Mouse (Mus musculus) ovary, postnatal 36 days (tissue): ENCODE measurements around the gene Rad23b.
"Not testable (repeated sequence)": the region's sequence is repeated elsewhere in the genome, so short reads cannot be mapped to it uniquely, and the experiment has no call there.

ENCODE experiments used
- DNase-seq: peaks from one replicate; pipeline ENCODE4 v3.0.0; 2022; ENCODE audit warnings: low spot score, mixed read lengths

Rad23b gene

DNA sequence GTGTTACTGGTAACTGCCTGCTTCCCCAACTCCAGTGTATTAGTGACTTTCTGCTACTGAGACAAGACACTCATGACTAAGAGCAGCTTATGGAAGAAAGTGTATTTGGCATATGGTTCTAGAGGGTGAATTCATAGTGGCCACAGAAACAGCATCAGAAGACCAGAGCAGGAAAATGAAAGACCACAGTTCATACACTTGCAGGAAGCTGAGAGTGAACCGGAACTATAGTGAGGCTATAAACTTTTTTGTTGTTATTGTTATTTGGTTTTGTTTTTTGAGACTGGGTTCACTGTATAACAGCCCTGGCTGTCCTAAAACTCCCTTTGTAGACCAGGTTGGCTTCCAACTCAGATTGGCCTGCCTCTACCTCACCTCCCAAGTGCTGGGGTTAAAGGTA lies 6.0 kb downstream of the Rad23b start:
- no peak for DNase-seq

DNA sequence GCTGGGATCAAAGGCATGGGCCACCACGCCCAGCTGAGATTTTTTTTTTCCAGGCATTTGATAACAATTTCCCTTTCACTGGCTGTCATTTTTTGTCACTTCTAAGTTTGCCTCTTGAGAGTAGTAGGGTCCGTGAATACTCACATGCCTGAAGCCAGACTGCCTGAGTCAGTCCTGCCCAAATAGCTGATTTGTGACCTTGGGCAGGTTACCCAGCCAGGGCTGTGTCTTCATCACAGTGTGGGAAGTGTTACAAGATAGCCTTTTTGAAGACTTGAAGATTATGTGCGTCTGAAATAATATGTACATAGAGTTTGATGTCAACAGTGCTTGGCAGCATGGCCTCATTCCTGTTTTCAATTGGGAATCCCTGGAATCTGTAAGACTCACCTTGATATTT lies 6.9 kb downstream of the Rad23b start:
- no peak for DNase-seq

DNA sequence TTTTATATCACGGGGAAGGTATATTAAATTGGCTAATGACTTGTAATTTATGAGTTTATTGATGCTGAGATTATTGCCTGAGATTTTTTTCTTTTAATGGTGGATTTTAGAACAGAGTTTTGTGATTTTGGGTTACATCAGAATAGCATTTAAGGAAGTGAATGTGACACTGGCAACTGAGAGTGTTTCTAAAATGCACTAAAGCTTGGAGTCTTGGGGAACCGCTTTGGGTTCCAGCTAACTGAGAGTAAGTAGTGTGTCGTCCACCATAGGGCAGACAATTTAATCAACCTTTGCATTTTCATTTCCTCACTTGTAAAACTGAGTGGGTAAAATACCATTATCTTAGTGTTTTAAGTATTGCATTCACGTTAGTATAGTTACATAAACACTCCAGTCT lies 14.0 kb downstream of the Rad23b start:
- DNase-seq: no peak

DNA sequence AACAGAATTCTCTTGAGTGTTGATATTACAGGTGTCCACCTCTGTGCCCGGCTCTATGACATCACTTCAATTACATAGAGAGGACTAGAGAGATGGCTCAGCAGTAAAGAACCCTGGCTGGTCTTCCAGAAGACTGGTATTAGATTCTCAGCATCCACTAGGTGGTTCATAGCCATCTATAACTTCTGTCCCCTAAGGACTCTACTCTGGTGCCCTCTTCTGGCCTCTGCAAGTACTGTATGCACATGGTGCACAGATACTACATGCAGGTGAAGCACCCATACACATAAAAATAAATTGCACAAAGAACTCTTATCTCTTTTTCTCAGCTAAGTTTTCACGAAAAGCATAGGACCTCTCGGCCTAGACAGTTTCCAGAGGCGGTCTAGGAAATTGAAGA lies 14.5 kb downstream of the Rad23b start:
- no peak for DNase-seq

DNA sequence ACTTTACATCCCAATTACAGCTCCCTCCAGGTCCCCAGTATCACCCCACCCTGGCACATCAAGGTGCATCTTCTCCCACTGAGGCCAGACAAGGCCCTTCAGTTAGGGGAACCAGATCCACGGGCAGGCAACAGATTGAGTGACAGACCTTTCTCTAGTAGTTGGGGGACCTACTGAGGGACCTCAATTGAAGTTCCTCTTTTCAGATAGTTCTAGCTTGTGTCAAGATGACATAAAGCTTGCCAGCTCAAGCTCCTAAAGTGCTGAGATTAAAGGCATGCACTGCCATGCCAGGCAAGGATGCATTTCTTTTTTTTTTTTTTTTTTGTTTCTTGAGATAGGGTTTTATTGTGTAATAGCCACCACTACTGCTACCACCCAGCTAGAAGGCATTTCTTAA lies 16.2 kb downstream of the Rad23b start:
- DNase-seq: no peak

DNA sequence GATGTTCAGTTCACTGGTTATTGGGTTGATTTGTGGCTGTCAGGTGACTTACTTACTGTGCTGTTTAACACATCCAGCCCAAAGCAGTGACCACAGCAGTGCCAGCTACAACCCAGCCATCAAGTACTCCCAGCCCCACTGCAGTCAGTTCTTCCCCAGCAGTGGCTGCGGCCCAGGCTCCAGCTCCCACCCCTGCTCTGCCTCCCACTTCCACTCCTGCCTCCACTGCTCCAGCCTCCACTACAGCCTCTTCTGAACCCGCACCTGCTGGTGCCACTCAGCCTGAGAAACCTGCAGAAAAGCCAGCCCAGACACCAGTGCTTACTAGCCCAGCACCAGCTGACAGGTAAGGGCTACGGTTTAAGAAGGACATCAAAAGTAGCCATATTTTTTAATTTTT lies 20.3 kb downstream of the Rad23b start:
- DNase-seq: no peak

DNA sequence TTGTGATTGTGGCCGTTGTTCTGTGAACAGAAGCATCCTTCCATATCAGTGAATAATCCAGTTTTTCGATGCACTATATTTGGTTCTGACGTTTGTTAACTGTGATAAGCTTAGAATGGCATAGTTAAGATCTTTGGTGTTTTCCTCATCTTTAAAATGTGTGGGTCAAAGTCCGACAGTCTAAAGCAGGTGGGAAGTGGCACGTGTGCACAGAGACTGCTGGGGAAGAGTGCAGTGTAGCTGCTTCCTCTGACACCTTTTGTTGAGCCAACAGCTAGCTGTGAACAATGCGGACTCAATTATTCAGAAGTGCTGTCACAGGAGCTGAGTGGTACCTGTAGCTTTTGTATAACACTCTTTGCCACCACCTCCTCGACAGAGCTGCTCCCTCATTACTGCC lies 21.5 kb downstream of the Rad23b start:
- no peak for DNase-seq

DNA sequence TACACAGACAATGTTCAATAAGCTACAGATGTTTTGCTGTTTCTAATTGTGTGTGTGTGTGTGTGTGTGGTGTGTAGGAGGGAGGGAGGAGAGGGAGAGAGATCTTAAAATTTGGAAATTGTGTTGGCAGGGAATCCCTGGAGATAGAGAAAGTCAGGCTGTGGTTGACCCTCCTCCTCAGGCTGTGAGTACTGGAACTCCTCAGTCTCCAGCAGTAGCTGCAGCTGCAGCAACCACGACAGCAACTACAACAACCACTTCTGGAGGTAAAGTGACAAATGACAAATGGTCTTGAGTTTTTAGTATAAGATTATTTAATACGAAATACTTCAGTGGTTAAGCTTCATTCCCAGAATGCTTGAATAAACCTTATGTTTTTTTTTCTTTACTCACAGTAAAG lies 32.5 kb downstream of the Rad23b start:
- no peak for DNase-seq

DNA sequence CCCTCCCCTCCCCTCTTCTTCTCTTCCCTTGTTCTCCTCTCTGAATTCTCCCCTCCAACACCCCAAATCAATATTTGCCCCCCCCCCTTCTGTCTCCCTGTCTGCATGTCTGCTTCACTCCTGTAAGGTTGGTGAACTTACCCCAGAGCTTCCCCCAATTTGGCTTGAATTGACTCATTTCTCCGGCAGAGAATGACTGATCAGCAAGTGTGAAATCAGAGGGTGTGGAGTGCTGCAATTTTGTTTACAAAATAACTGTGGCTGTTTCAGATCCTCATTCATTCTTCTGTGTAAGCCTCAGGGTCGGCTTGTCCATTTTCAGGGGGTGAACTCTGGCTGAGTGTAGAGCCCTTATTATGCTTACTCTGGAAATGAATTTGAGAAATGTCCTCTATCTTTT lies 36.9 kb downstream of the Rad23b start:
- no peak for DNase-seq

DNA sequence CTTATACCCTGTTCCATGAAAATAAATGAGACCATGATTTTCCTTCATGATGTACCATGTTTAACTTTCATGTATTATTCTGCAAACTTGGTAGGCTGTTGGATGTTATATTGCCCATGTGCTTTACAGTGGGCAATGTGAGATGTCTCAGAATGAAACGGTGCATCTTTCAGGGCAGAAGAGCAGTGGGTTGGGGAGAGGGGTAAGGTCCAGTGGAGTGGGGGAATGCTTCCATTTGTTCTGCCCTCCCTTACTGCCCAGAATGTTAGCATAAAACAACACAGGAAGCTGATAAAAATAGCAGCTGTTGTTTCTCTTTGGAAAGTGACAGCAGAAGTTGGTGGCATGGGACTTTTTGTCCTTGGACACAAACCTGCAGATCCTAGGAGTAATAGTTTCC lies 41.6 kb downstream of the Rad23b start:
- no peak for DNase-seq

DNA sequence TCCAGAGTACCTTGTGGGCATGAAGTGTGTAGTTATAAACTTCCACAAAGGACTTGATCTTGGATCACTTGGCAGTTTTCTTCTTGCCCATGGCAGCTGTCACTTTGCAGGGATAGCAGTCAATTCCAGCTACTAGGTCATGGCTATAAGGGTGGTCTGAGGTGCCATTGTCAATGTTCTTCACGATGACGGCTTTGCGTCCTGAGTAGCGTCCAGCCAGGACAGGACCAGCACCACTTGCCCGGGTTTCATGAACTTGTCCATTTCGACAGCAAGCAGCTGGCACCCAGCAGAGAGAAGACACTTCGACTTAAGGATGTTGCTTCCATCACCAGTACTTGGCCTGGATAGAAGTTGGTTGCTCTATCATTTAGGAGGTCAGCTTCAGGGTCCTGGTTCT lies 42.6 kb downstream of the Rad23b start:
- no peak for DNase-seq

DNA sequence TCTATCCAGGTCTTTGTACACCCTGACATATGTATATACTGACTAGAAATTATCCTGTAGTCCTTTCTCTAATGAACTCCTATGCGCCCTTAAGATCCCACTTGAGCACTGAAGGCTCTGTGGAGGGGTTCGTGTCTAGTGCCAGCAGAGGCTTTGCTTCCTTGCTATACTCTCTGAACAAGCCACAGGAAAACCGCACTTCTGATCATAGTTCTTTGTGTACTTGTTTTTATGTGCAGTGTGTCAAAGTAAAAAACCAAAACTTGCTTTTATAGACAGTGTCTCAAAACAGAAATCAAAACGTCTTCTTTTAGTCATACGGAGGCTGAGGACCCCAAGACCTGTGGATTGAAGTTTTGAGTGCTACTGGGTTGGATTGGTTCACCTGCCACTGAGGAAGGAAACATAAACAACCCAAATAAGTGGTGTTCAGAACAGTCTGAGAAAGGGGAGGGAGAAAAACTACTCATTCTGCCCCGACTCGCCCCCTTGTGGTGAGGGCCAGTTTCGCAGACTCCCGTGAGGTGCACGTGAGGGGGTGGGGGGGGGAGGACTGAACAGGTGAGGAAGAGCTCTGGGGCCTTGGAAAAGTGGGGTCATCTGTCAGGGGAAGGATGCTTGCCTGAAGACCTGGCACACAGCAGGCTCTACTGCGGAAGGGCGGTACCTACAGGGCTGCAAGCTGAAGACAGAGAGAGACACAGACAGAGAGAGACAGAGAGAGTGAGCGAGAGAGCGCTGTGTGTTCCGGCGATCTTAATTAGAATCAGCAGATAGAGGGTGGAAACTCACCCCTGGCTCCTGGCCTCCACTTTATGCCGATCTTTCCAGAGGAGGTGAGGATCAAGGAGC lies 48.3 kb downstream of the Rad23b start:
- DNase-seq: peak; percentile 32

DNA sequence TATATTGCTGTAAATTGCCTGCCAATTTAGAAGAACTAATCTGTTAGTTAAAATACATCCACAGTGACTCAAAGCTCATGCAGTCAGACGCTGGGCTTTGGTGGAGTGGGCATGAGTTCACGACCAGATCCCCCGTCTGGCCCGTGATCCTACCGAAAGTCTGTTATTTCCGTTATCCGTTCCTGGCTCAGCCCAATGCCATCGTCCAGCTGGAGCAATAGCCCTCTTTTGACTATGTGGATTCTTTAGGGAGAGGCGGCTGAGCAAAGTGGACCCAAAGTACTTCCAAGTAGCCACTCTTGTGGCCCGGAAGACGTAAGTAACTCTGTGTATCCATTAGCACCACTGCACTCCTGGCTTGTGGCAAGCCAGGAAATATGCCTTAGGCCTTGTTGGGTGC lies 49.1 kb downstream of the Rad23b start:
- no peak for DNase-seq

DNA sequence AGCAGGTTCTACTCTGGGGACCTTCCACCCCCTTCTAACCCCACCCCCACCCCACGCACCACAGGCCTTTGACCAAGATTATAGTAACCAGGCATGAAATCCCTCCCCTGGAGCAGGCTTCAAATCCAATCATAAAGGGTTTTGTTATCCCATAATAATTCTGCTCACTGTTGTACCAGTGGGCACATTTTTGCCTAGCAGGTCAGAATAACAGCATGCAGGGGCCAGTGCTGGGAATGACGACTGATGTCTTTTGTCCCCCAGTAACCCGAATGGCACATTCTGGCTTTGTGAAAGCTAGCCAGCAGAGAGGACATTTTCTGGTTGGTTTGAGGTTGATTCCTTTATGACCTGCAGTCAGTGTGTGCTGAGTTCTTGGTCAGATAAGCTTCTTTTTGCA lies 55.5 kb downstream of the Rad23b start:
- DNase-seq: no peak

DNA sequence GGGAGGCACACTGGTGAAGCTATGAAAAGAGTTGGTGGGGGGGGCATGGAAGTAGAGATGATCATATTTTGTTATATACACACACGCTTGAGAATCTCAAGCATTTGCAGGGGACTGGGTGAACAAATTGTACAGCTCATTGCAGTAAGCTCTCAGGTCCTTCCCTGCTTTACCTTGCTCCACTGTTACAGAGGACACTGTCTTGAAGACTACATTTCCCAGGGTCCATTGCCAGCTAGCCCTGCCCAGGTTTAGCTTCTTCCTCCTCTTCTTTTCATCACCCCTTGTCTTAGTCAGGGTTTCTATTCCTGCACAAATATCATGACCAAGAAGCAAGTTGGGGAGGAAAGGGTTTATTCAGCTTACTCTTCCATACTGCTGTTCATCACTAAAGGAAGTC lies 56.7 kb downstream of the Rad23b start:
- no peak for DNase-seq

DNA sequence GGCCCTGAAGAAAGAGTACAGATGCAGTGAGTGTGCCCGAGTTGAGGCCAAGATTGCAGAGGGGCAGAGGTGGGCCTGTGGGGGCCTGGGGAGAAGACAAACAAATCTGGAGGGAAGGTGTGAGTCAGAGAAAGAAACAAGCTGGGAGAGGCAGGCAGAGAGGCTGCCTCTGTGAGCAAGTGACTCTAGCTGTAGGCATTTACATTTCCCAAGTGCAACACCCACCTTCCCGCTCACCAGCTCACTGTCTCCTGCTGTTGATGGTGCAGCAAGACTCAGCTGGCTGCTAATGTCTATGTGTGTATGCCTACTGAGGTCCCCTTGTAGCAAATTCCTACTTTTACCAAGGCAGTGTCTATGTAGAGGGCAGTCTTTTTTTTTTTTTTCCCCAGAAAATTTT lies 58.2 kb downstream of the Rad23b start:
- DNase-seq: no peak

DNA sequence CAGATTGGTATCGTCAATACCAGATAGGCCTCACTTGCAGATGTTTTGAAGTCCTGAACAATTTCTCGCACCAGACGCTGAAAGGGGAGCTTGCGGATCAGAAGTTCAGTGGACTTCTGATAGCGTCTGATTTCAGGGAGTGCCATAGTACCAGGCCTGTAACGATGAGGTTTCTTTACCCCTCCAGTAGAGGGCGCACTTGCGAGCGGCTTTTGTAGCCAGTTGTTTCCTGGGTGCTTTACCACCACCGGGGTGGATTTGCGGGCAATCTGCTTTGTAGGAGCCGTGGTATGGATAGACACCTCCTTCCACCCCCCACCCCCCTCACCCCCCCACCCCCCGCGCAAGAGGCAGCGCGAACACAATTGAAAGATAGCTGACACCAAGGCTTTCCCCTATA lies 59.2 kb downstream of the Rad23b start:
- no peak for DNase-seq

DNA sequence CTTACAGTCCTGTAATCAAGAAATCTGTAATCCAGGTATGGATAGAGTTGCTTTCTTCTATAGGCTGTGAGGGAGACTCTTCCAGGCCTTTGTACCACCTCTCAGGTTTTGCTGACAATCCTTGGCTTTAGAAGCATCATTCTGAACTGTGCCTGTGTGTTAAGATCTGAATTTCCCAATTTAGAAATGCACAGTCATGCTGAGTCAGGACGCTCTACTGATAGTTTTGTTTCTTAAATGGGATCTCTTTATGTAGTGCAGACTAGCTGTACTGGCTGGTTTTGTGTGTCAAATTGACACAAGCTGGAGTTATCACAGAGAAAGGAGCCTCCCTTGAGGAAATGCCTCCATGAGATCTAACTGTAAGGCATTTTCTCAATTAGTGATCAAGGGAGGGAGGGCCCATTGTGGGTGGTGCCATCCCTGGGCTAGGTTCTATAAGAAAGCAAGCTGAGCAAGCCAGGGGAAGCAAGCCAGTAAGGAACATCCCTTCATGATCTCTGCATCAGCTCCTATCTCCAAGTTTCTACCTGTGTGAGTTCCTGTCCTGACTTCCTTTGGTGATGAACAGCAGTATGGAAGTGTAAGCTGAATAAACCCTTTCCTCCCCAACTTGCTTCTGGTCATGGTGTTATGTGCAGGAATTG lies 59.9 kb downstream of the Rad23b start:
- DNase-seq: not testable (repeated sequence)

DNA sequence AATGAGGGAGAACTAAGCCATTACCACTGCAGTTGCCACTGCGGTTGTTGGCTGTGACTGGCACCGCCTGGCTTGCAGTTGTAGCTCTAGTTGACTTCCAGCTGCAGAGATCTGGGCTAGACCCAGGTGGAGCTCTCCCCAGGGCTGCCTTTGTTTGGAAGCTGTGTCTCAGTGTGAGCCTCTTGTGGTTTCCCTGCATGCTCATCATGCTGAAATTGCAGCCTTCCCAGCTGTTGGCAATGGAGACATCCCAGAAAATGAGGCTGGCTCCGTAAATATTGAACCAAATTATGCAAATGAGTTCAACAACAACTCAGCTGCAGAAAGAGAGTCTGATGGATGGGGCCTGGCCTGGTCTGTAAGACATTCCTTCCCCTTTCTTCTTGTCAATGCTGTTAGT lies 66.0 kb downstream of the Rad23b start:
- no peak for DNase-seq

DNA sequence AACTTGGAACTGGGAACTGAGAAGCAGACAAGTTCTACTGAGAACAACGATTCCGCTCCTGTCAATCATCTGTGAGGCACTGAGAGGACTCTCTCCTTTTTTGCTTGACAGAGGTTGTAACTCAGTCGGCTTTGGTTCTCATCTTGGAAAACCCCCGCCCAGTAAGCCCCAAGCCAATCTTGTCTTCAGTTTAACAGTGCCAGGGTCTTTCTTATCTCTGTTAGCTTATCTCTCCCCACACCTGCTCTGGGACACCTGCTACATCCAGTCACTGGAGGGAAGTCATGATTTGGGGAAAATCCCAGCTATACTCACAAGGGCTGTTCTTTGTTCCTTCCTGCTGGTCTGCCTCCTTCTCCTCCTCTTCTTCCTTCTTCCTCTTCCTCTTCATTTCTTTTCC lies 76.4 kb downstream of the Rad23b start:
- DNase-seq: no peak
